Mouse (Mus musculus) cortical plate, adult 2 months (tissue): ENCODE results near the gene Tex37.

Experiments used
- CTCF ChIP-seq: fragments of 200-500 bp; IDR thresholded peaks from 2 replicates; pipeline ENCODE4 v1.5.1; 2011; ENCODE audit warnings: mild to moderate bottlenecking, control low read depth, low read length; ENCODE audit not compliant: insufficient read depth; ENCODE audit errors: extremely low read depth
- POLR2A ChIP-seq: fragments of 200-500 bp; IDR thresholded peaks from 2 replicates; pipeline ENCODE4 v1.6.1; 2011; ENCODE audit warnings: mild to moderate bottlenecking, low read length, control low read depth; ENCODE audit not compliant: insufficient read depth; ENCODE audit errors: extremely low read depth

DNA sequence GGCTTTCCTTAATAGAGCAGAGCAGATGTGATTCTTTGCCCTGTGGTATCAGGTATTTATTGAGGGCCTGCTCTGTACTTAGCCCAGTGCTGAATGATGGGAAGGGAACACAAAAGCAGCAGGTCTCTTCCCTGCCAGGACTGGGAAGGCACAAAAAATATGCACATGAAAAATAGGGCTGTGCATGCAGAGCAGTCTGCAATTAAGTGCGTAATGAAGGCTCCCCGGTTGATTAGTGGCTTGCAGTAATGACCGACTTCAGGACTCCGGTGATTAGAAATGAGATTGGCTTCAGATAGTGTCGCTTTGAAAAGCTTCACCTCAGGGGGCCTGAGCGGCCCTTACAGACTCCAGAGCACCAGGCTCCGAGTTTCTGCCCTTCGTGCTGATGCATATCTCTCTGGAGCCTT, 19.1 kb downstream of the Tex37 start:
- TF ChIP-seq CTCF: no peak
- TF ChIP-seq POLR2A: no peak
